Mouse (Mus musculus) liver, embryonic 11.5 days (tissue): Measurements from ENCODE around the gene Gabpa. TPM values are rescaled to one million over a fixed set of nuclear protein-coding genes. Genes with fewer than 3 reads are reported as not detected.

Source experiments
- ATAC-seq: fragments of 200-750 bp; cut with Nextera tagmentation; replicated peaks from 2 replicates; pipeline ENCODE4 v1.8.0; 2017; ENCODE audit warnings: moderate number of reproducible peaks, mild to moderate bottlenecking, moderate TSS enrichment, moderate library complexity; ENCODE audit not compliant: low FRiP score
- DNase-seq: peaks from one replicate; pipeline ENCODE4 v3.0.0-alpha.2; 2017; ENCODE audit warnings: low spot score
- H3K27ac ChIP-seq: fragments of 300-500 bp; sonication (generic); 2 replicates; pipeline ENCODE4 v1.5.1; 2014; ENCODE audit warnings: mild to moderate bottlenecking, low read depth, low read length, control low read depth
- H3K27me3 ChIP-seq: fragments of 300-500 bp; sonication (generic); replicated peaks from 2 replicates; pipeline ENCODE4 v1.6.1; 2014; ENCODE audit warnings: low read length, mixed read lengths; ENCODE audit not compliant: control insufficient read depth, insufficient read depth
- H3K36me3 ChIP-seq: fragments of 300-500 bp; sonication (generic); 2 replicates; pipeline ENCODE4 v1.6.1; 2014; ENCODE audit warnings: mild to moderate bottlenecking, low read length, moderate library complexity, mixed read lengths; ENCODE audit not compliant: control insufficient read depth, insufficient read depth
- H3K4me1 ChIP-seq: fragments of 300-500 bp; sonication (generic); replicated peaks from 2 replicates; pipeline ENCODE4 v1.6.1; 2014; ENCODE audit warnings: low read length, mixed read lengths; ENCODE audit not compliant: control insufficient read depth, insufficient read depth
- H3K4me2 ChIP-seq: fragments of 300-500 bp; sonication (generic); 2 replicates; pipeline ENCODE4 v1.6.1; 2014; ENCODE audit warnings: mild to moderate bottlenecking, control low read depth, moderate library complexity
- H3K4me3 ChIP-seq: fragments of 300-500 bp; sonication (generic); 2 replicates; pipeline ENCODE4 v1.5.1; 2014; ENCODE audit warnings: low read depth, low read length, control low read depth
- H3K9ac ChIP-seq: fragments of 300-500 bp; sonication (generic); 2 replicates; pipeline ENCODE4 v1.6.1; 2014; ENCODE audit warnings: low read depth, low read length, control low read depth
- H3K9me3 ChIP-seq: fragments of 300-500 bp; sonication (generic); 2 replicates; pipeline ENCODE4 v1.6.1; 2016; ENCODE audit warnings: low read length, inconsistent platforms, mixed read lengths; ENCODE audit not compliant: control insufficient read depth
- WGBS: fragments of 180-500 bp; shearing (Covaris S2); extraction: QIAGEN DNeasy Blood & Tissue Kit; methylation state at CpG from one replicate; pipeline ENCODE4 v1.1.7; 2014; 5-methylcytosine and 5-hydroxymethylcytosine counted together
- polyA plus RNA-seq: library from polyadenylated mRNA; unstranded; fragments of >200 nt; fragmentation: Nextera tagmentation; extraction: Ambion mirVana; gene quantifications from 2 replicates; pipeline ENCODE4 v1.2.1, GENCODE M21; 2014

Gene Gabpa
- polyA plus RNA-seq, 1 experiment from 2014 or later, result 37.5 TPM

DNA sequence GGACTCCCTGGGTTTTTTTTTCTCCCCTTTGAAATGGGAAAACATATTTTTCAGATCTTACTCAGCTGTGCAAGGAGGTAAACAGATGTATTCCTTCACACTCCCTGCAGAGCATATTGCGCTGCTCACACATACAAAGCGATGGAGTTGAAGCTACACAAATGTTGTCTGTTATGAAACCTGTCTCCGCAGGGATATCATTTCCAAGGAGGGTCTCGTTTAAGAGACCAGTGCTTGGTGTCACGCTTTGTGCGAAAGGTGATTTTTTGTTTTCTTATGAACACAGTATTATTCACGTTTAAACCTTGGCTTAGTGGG is 41.0 kb downstream of the Gabpa start:
- no peak overlapping the region for H3K4me2 ChIP-seq
- no peak overlapping the region for H3K4me3 ChIP-seq
- WGBS, result 86% methylated on average over 7 of the region's 7 CpGs
- no peaks in the 10 kb centered on the region for H3K36me3 ChIP-seq
- no peak overlapping the region for H3K9ac ChIP-seq
- ATAC-seq (no peak), DNase-seq (no peak)
- H3K4me1 ChIP-seq, result no peaks in the 10 kb centered on the region
- H3K27ac ChIP-seq, result no peak overlapping the region
- H3K9me3 ChIP-seq, result no peaks in the 10 kb centered on the region
- H3K27me3 ChIP-seq, result no peaks in the 10 kb centered on the region

DNA sequence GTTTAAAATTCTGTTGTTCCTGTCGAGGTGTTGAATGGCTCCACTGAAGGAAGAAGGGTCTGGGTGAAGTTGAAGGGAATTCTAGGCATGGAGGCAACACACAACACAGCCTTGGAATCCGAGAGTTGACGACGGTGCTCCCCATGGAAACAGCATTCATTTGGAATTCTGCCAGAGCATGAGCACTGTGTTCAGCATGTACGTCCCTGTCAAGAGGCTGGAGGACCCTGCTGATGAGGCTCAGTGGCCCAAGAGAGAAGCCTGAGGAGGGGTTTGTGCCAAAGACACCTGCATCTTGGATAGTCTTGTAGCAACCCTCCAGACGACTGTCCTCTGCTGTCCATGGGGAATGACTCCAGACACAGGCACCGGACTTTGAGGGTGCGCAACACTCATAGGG is 41.4 kb downstream of the Gabpa start:
- H3K27ac ChIP-seq, result no peak overlapping the region
- no peaks in the 10 kb centered on the region for H3K9me3 ChIP-seq
- ATAC-seq, result no peak
- H3K27me3 ChIP-seq, result no peaks in the 10 kb centered on the region
- H3K4me1 ChIP-seq, result no peaks in the 10 kb centered on the region
- DNase-seq, result no peak
- H3K9ac ChIP-seq, result no peak overlapping the region
- H3K4me2 ChIP-seq, result no peak overlapping the region
- no peaks in the 10 kb centered on the region for H3K36me3 ChIP-seq
- 72% methylated on average over 8 of the region's 8 CpGs for WGBS
- no peak overlapping the region for H3K4me3 ChIP-seq

DNA sequence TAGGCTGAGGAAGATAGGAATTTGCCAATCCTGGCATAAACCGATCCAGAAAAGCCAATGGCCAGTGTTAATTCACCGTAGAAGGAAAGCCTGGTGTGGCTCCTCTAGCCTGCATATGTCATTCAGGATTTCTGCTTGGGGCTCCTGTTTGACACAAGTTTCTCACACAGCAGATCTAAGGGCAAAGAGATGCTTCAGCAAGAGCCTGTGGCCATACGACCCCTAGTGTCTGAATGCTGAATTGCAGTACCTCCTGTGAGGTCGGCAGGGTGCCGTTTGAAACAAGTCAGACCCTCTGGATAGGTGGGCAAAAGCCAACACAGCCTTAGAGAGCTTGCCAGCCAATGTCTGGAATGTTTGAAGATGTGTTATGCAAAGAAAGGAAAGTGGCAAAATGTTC is 44.4 kb downstream of the Gabpa start:
- H3K4me2 ChIP-seq, result no peak overlapping the region
- H3K27ac ChIP-seq, result no peak overlapping the region
- H3K4me3 ChIP-seq, result no peak overlapping the region
- H3K9ac ChIP-seq, result no peak overlapping the region
- ATAC-seq (no peak; the same call in 1 of the 2 replicates), DNase-seq (peak; percentile 39)
- no peaks in the 10 kb centered on the region for H3K4me1 ChIP-seq
- 22% methylated on average over 5 of the region's 5 CpGs for WGBS
- H3K9me3 ChIP-seq, result no peaks in the 10 kb centered on the region
- H3K36me3 ChIP-seq, result no peaks in the 10 kb centered on the region
- no peaks in the 10 kb centered on the region for H3K27me3 ChIP-seq

DNA sequence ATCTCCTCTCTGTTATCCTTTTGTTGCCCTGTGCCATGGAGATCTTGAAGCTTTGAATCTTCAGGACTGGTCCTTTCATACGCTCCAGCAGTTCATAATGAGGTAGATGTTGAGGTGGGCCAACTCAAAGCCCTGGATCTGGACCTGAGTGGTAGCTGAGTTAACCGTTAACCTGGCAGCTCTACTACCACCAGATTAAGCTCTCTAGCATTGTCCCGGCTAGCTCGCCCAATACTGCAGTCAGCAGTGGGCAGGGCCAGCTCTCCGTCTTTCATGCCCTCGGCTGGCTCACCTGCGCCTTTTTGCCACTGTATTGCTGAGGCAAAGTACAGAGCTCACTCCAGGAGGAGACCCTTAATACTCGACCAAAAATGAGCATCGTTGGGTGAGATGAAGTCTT is 46.4 kb downstream of the Gabpa start:
- Histone ChIP-seq H3K9ac (no peak overlapping the region), H3K9me3 (no peaks in the 10 kb centered on the region), H3K4me2 (no peak overlapping the region), H3K4me3 (no peak overlapping the region), H3K27ac (no peak overlapping the region), H3K36me3 (no peaks in the 10 kb centered on the region), H3K4me1 (no peaks in the 10 kb centered on the region), H3K27me3 (no peaks in the 10 kb centered on the region)
- ATAC-seq, result no peak
- WGBS, result 82% methylated on average over 9 of the region's 9 CpGs
- DNase-seq, result no peak

DNA sequence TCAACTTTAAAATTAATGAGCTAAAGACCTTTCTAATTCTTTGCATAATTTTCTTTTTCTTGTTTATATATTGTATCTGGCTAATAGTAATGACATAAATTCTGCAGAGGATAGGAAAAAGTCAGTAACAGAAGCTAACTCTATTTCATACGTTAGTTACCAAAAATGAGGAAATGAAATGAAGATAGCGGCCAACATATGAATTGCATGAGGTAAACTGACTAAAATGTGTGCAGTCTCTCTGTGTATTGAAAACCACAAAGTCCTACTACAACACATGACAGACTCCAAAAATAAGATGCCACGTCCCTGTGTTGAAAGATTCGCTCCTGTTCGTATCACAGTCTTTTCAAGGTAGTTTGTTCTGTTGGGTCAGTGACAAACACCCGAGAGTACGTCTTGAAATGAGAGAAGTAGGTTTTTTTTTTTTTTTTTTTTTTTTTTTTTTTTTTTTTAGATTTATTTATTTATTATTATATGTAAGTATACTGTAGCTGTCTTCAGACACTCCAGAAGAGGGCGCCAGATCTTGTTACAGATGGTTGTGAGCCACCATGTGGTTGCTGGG is 47.1 kb downstream of the Gabpa start:
- 82% methylated on average over 7 of the region's 8 CpGs for WGBS
- H3K4me1 ChIP-seq, result no peaks in the 10 kb centered on the region
- no peak for DNase-seq
- H3K4me2 ChIP-seq, result no peak overlapping the region
- H3K9ac ChIP-seq, result no peak overlapping the region
- H3K36me3 ChIP-seq, result no peaks in the 10 kb centered on the region
- H3K4me3 ChIP-seq, result no peak overlapping the region
- no peak overlapping the region for H3K27ac ChIP-seq
- H3K27me3 ChIP-seq, result no peaks in the 10 kb centered on the region
- ATAC-seq, result no peak
- H3K9me3 ChIP-seq, result no peaks in the 10 kb centered on the region

DNA sequence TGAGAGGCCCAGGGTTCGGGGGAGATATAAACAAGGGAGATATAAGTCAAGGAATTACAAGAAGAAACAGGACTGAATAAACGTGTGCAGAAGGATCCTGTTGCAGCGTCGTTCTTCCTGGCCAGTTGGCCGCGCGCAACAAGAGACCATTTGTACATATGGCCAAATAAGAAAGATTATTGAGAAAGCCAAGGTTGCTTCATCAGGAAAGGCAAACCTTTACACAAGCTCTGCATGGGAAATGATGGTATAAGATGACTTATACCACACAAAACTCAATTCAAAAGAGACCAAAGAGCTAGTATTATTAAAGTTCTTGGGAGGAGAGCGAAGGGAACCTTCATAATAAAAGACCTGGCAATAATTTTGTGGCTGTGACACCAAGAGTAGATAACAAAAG is 49.8 kb downstream of the Gabpa start:
- no peak overlapping the region for H3K4me3 ChIP-seq
- ATAC-seq (no peak), DNase-seq (no peak)
- H3K4me1 ChIP-seq, result no peaks in the 10 kb centered on the region
- H3K4me2 ChIP-seq, result no peak overlapping the region
- no peaks in the 10 kb centered on the region for H3K9me3 ChIP-seq
- H3K27ac ChIP-seq, result no peak overlapping the region
- H3K36me3 ChIP-seq, result no peaks in the 10 kb centered on the region
- 88% methylated on average over 8 of the region's 8 CpGs for WGBS
- H3K27me3 ChIP-seq, result no peaks in the 10 kb centered on the region
- no peak overlapping the region for H3K9ac ChIP-seq

DNA sequence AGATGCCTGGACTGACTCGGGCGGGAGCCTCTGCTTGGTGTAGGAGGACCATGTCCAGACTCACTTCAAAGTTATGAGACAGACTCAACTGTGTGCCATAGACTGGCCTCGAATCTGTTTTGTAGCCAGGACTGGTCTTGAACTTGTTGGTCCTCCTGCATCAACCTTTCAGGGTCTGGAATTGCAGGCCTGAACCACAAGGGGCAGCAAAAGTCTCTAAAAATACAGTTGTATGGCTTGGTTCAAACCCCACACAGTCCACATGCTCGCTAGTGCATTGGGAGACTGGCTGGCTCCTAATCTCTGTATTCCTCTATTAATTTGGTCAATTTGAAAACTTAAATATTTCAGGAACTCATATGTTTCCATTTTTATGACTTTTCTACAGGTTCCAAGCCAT is 68.3 kb downstream of the Gabpa start:
- DNase-seq, result no peak
- no peak for ATAC-seq
- no peak overlapping the region for H3K4me2 ChIP-seq
- H3K27ac ChIP-seq, result no peak overlapping the region
- H3K36me3 ChIP-seq, result no peaks in the 10 kb centered on the region
- H3K4me3 ChIP-seq, result no peak overlapping the region
- H3K9ac ChIP-seq, result no peak overlapping the region
- no peaks in the 10 kb centered on the region for H3K27me3 ChIP-seq
- H3K4me1 ChIP-seq, result no peaks in the 10 kb centered on the region
- 83% methylated on average over 4 of the region's 4 CpGs for WGBS
- no peaks in the 10 kb centered on the region for H3K9me3 ChIP-seq

DNA sequence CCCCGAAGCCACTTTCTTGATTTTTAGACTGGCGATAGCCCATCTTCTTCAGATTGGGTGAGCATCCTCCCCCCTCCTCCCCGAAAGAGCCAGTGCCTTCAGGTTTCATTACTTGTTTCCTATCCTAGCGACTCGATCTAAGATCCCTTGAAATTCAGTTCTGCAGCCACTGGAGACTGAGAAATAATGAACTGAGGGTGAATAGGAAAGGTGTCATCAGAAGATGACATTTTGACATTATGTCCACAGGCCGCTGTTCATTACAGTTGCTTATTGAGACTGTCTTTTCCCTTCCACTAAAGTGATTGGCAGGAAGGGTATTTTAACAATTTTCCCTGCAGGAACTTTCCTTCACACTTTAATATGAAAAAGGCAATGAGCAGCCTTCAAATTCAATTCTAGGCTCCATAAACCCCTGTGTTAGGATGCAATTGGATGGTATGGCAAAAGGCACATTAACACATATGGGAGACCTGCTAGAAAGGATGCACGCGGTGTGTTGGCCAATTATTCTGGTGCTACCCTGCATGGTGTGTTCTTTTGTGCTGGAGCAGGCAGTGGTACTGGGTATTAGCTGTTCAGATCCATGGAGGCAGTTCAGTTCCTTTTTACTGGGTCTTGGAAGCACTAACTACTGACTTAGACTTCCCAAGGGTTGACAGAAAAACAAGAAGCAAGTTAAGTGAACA is 76.9 kb downstream of the Gabpa start:
- H3K4me1 ChIP-seq, result no peaks in the 10 kb centered on the region
- H3K4me3 ChIP-seq, result no peak overlapping the region
- H3K36me3 ChIP-seq, result no peaks in the 10 kb centered on the region
- H3K9me3 ChIP-seq, result no peaks in the 10 kb centered on the region
- DNase-seq, result no peak
- no peak overlapping the region for H3K27ac ChIP-seq
- H3K4me2 ChIP-seq, result no peak overlapping the region
- WGBS, result 85% methylated on average over 8 of the region's 8 CpGs
- no peaks in the 10 kb centered on the region for H3K27me3 ChIP-seq
- no peak overlapping the region for H3K9ac ChIP-seq
- ATAC-seq, result no peak
